Mouse (Mus musculus): ENCODE measurements around the gene Ube2k. TPM values are rescaled to one million over a fixed set of nuclear protein-coding genes. Genes with fewer than 3 reads are reported as not detected.

Ube2k gene
- polyA plus RNA-seq, 1 experiment from 2014 or later = 123 TPM

- 84% methylated on average over 3 of the region's 3 CpGs for WGBS
- Histone ChIP-seq H3K4me1 (replicated peaks; ENCODE audit: control insufficient read depth, insufficient read depth, low read length) (no peaks in the 10 kb centered on the region), H3K36me3 (ENCODE audit: control insufficient read depth, insufficient read depth, low read length) (peaks cover 28% of the 10 kb centered on the region), H3K9me3 (ENCODE audit: control insufficient read depth, low read length) (no peaks in the 10 kb centered on the region), H3K4me2 (ENCODE audit: low read length) (no peak overlapping the region), H3K4me3 (ENCODE audit: low read depth, low read length) (no peak overlapping the region), H3K27ac (ENCODE audit: low read depth) (no peak overlapping the region), H3K27me3 (replicated peaks; ENCODE audit: control insufficient read depth, insufficient read depth, low read length) (no peaks in the 10 kb centered on the region), H3K9ac (ENCODE audit: low read length) (no peak overlapping the region)
- no peak for ATAC-seq (replicated peaks; ENCODE audit: low FRiP score, low TSS enrichment, low read depth)
- DNase-seq (ENCODE audit: low spot score) = no peak
Observed at GRCm38 (mm10) chr5:65578545-65578944, 41.5 kb downstream of the Ube2k start.

- WGBS = 84% methylated on average over 5 of the region's 5 CpGs
- Histone ChIP-seq H3K27me3 (replicated peaks; ENCODE audit: control insufficient read depth, insufficient read depth, low read length) (no peaks in the 10 kb centered on the region), H3K4me2 (ENCODE audit: low read length) (no peak overlapping the region), H3K9me3 (ENCODE audit: control insufficient read depth, low read length) (no peaks in the 10 kb centered on the region), H3K36me3 (ENCODE audit: control insufficient read depth, insufficient read depth, low read length) (peaks cover 34% of the 10 kb centered on the region), H3K9ac (ENCODE audit: low read length) (no peak overlapping the region), H3K4me1 (replicated peaks; ENCODE audit: control insufficient read depth, insufficient read depth, low read length) (no peaks in the 10 kb centered on the region), H3K27ac (ENCODE audit: low read depth) (no peak overlapping the region), H3K4me3 (ENCODE audit: low read depth, low read length) (no peak overlapping the region)
- ATAC-seq (replicated peaks; ENCODE audit: low FRiP score, low TSS enrichment, low read depth) (no peak), DNase-seq (ENCODE audit: low spot score) (no peak)
Observed at GRCm38 (mm10) chr5:65586291-65586690, 49.3 kb downstream of the Ube2k start.

GRCm38 (mm10) chr5:65590199-65590598, 53.2 kb downstream of the Ube2k start:
- ATAC-seq (replicated peaks; ENCODE audit: low FRiP score, low TSS enrichment, low read depth) = no peak
- no peaks in the 10 kb centered on the region for H3K27me3 ChIP-seq (replicated peaks; ENCODE audit: control insufficient read depth, insufficient read depth, low read length)
- WGBS = 93% methylated on average over 1 of the region's 1 CpGs
- no peaks in the 10 kb centered on the region for H3K9me3 ChIP-seq (ENCODE audit: control insufficient read depth, low read length)
- H3K4me2 ChIP-seq (ENCODE audit: low read length) = no peak overlapping the region
- no peak overlapping the region for H3K4me3 ChIP-seq (ENCODE audit: low read depth, low read length)
- peaks cover 59% of the 10 kb centered on the region for H3K36me3 ChIP-seq (ENCODE audit: control insufficient read depth, insufficient read depth, low read length)
- no peak for DNase-seq (ENCODE audit: low spot score)
- no peak overlapping the region for H3K27ac ChIP-seq (ENCODE audit: low read depth)
- no peak overlapping the region for H3K9ac ChIP-seq (ENCODE audit: low read length)
- H3K4me1 ChIP-seq (replicated peaks; ENCODE audit: control insufficient read depth, insufficient read depth, low read length) = no peaks in the 10 kb centered on the region

DNA sequence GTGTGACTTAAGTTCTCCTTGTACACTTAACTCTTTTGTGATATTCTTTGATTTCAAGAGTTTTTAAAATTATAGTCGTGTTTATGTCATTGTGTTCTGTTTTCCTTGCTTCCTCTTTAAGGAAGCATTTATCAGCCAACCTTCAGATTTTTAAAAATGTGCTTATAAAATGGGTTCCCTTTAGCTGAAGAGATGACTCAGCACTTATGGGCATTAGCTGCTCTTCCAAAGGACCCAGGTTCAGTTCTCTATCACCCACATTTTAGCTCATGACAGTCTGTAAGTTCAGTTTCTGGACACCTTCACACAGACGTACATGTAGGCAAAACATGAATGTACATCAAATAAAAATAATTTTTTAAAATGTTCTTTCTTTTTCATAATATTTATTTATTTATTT, 55.4 kb downstream of the Ube2k start:
- Histone ChIP-seq H3K4me3 (ENCODE audit: low read depth, low read length) (no peak overlapping the region), H3K27ac (ENCODE audit: low read depth) (no peak overlapping the region), H3K36me3 (ENCODE audit: control insufficient read depth, insufficient read depth, low read length) (peaks cover 63% of the 10 kb centered on the region), H3K27me3 (replicated peaks; ENCODE audit: control insufficient read depth, insufficient read depth, low read length) (no peaks in the 10 kb centered on the region), H3K9me3 (ENCODE audit: control insufficient read depth, low read length) (no peaks in the 10 kb centered on the region), H3K9ac (ENCODE audit: low read length) (no peak overlapping the region), H3K4me2 (ENCODE audit: low read length) (no peak overlapping the region), H3K4me1 (replicated peaks; ENCODE audit: control insufficient read depth, insufficient read depth, low read length) (no peaks in the 10 kb centered on the region)
- ATAC-seq (replicated peaks; ENCODE audit: low FRiP score, low TSS enrichment, low read depth) (no peak), DNase-seq (ENCODE audit: low spot score) (no peak)
- 92% methylated on average over 2 of the region's 2 CpGs for WGBS

DNA sequence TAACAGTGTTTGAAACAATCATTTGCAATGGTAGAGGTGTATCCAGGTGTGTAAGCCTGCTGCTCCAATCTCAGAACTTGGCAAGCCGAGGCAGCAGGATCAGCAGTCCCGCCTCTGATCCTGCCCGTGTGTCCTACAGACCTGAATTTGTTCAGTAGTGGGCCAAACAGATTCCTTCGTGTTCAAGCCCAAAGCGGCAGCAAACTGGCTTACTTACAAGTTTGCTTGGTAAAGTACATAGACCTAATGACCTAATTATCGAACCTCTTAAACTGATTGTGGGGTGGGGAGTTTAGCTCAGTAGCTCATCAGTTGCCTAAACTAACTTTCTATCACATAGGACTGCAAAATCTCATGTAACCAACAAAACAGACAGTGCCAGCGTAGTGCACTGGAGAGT, 62.6 kb downstream of the Ube2k start:
- WGBS = 90% methylated on average over 7 of the region's 7 CpGs
- ATAC-seq (replicated peaks; ENCODE audit: low FRiP score, low TSS enrichment, low read depth) (no peak), DNase-seq (ENCODE audit: low spot score) (no peak)
- Histone ChIP-seq H3K27me3 (replicated peaks; ENCODE audit: control insufficient read depth, insufficient read depth, low read length) (no peaks in the 10 kb centered on the region), H3K4me2 (ENCODE audit: low read length) (no peak overlapping the region), H3K36me3 (ENCODE audit: control insufficient read depth, insufficient read depth, low read length) (peaks cover 58% of the 10 kb centered on the region), H3K27ac (ENCODE audit: low read depth) (no peak overlapping the region), H3K4me3 (ENCODE audit: low read depth, low read length) (no peak overlapping the region), H3K4me1 (replicated peaks; ENCODE audit: control insufficient read depth, insufficient read depth, low read length) (no peaks in the 10 kb centered on the region), H3K9me3 (ENCODE audit: control insufficient read depth, low read length) (no peaks in the 10 kb centered on the region), H3K9ac (ENCODE audit: low read length) (no peak overlapping the region)

DNA sequence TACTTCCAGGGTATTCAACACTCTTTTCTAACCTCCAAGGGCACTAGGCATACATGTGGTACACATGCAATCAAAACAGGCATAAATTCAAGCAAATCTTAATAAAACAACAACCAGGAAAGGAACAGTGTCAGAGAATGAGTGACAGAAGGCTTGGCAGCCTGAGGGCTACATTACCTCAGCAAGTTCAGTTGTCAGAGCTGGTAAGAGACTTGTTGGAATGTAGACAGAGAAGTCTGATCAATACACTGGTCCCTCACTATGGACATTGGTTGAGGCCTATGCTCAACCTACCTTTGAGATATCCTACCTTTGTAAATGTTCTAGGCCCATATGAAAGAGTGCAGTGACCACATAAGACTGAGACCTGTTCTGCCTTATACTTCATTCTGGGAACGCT, 69.8 kb downstream of the Ube2k start:
- no peak overlapping the region for H3K4me3 ChIP-seq (ENCODE audit: low read depth, low read length)
- H3K36me3 ChIP-seq (ENCODE audit: control insufficient read depth, insufficient read depth, low read length) = peaks cover 48% of the 10 kb centered on the region
- ATAC-seq (replicated peaks; ENCODE audit: low FRiP score, low TSS enrichment, low read depth) (no peak), DNase-seq (ENCODE audit: low spot score) (no peak)
- no peak overlapping the region for H3K9ac ChIP-seq (ENCODE audit: low read length)
- WGBS = 90% methylated on average over 1 of the region's 1 CpGs
- H3K4me2 ChIP-seq (ENCODE audit: low read length) = no peak overlapping the region
- no peak overlapping the region for H3K27ac ChIP-seq (ENCODE audit: low read depth)
- H3K9me3 ChIP-seq (ENCODE audit: control insufficient read depth, low read length) = no peaks in the 10 kb centered on the region
- no peaks in the 10 kb centered on the region for H3K27me3 ChIP-seq (replicated peaks; ENCODE audit: control insufficient read depth, insufficient read depth, low read length)
- no peaks in the 10 kb centered on the region for H3K4me1 ChIP-seq (replicated peaks; ENCODE audit: control insufficient read depth, insufficient read depth, low read length)

DNA sequence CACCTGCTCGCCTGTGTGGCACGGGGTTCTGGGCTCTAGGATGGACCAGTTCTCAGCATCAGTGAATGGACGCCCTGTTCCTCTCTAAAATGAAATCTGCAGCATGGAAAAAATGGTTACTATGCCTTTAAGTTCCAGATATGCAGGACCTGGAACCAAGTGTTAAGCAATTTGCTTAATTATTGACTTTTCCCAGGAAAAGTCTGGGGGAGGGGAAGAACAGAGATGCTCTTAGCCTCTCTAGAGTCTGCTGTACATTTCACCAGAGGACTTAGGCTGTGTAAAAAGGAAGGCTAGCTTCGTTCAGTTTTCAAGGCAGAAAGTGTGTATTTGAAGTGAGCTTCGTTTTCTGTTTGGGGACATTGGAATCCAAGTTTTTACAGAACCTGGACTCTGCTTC, 72.7 kb downstream of the Ube2k start:
- no peak for DNase-seq (ENCODE audit: low spot score)
- no peaks in the 10 kb centered on the region for H3K4me1 ChIP-seq (replicated peaks; ENCODE audit: control insufficient read depth, insufficient read depth, low read length)
- peaks cover 59% of the 10 kb centered on the region for H3K36me3 ChIP-seq (ENCODE audit: control insufficient read depth, insufficient read depth, low read length)
- no peaks in the 10 kb centered on the region for H3K27me3 ChIP-seq (replicated peaks; ENCODE audit: control insufficient read depth, insufficient read depth, low read length)
- H3K9me3 ChIP-seq (ENCODE audit: control insufficient read depth, low read length) = no peaks in the 10 kb centered on the region
- H3K4me3 ChIP-seq (ENCODE audit: low read depth, low read length) = no peak overlapping the region
- H3K27ac ChIP-seq (ENCODE audit: low read depth) = no peak overlapping the region
- no peak for ATAC-seq (replicated peaks; ENCODE audit: low FRiP score, low TSS enrichment, low read depth)
- H3K4me2 ChIP-seq (ENCODE audit: low read length) = no peak overlapping the region
- no peak overlapping the region for H3K9ac ChIP-seq (ENCODE audit: low read length)
- WGBS = 81% methylated on average over 5 of the region's 5 CpGs

- H3K9me3 ChIP-seq (ENCODE audit: control insufficient read depth, low read length) = no peaks in the 10 kb centered on the region
- H3K27ac ChIP-seq (ENCODE audit: low read depth) = no peak overlapping the region
- no peak overlapping the region for H3K4me3 ChIP-seq (ENCODE audit: low read depth, low read length)
- no peaks in the 10 kb centered on the region for H3K27me3 ChIP-seq (replicated peaks; ENCODE audit: control insufficient read depth, insufficient read depth, low read length)
- DNase-seq (ENCODE audit: low spot score) = no peak
- no peak overlapping the region for H3K4me2 ChIP-seq (ENCODE audit: low read length)
- H3K36me3 ChIP-seq (ENCODE audit: control insufficient read depth, insufficient read depth, low read length) = peaks cover 63% of the 10 kb centered on the region
- no peaks in the 10 kb centered on the region for H3K4me1 ChIP-seq (replicated peaks; ENCODE audit: control insufficient read depth, insufficient read depth, low read length)
- H3K9ac ChIP-seq (ENCODE audit: low read length) = no peak overlapping the region
- 83% methylated on average over 4 of the region's 4 CpGs for WGBS
- no peak for ATAC-seq (replicated peaks; ENCODE audit: low FRiP score, low TSS enrichment, low read depth)
Observed at GRCm38 (mm10) chr5:65610541-65610940, 73.5 kb downstream of the Ube2k start.

GRCm38 (mm10) chr5:65613152-65613924, 76.3 kb downstream of the Ube2k start:
- no peaks in the 10 kb centered on the region for H3K4me1 ChIP-seq (replicated peaks; ENCODE audit: control insufficient read depth, insufficient read depth, low read length)
- H3K4me3 ChIP-seq (ENCODE audit: low read depth, low read length) = no peak overlapping the region
- 82% methylated on average over 9 of the region's 9 CpGs for WGBS
- peaks cover 76% of the 10 kb centered on the region for H3K36me3 ChIP-seq (ENCODE audit: control insufficient read depth, insufficient read depth, low read length)
- no peaks in the 10 kb centered on the region for H3K27me3 ChIP-seq (replicated peaks; ENCODE audit: control insufficient read depth, insufficient read depth, low read length)
- no peak for DNase-seq (ENCODE audit: low spot score)
- ATAC-seq (replicated peaks; ENCODE audit: low FRiP score, low TSS enrichment, low read depth) = no peak
- no peaks in the 10 kb centered on the region for H3K9me3 ChIP-seq (ENCODE audit: control insufficient read depth, low read length)
- no peak overlapping the region for H3K4me2 ChIP-seq (ENCODE audit: low read length)
- H3K27ac ChIP-seq (ENCODE audit: low read depth) = no peak overlapping the region
- no peak overlapping the region for H3K9ac ChIP-seq (ENCODE audit: low read length)
